Mouse (Mus musculus) left cerebral cortex, postnatal 14 days (tissue): Measurements from ENCODE around the gene Cdh4. TPM values are rescaled to one million over a fixed set of nuclear protein-coding genes. Genes with fewer than 3 reads are reported as not detected.

Source experiments
- DNase-seq, 2 experiments: peaks; one replicate each; pipeline ENCODE4 v3.0.0; 2021 to 2022; ENCODE audit warnings: low spot score in 2 of 2, mixed read lengths in 1 of 2
- intact Hi-C: fragments of 180-260 bp; cut with DNase I; formaldehyde crosslinking; loops from one replicate; pipeline ENCODE4 v1.15.1; 2025
- total RNA-seq, 2 experiments: library from RNA; stranded (reverse); gene quantifications; 2 replicates each; pipeline ENCODE4 v1.2.3; 2021

The Cdh4 gene
- total RNA-seq, 2 experiments from 2014 or later: 23.8 to 28.8 TPM

GRCm38 (mm10) chr2:179705461-179705860, 263.2 kb downstream of the Cdh4 start:
- intact Hi-C loops: no loop called here
- no peak for DNase-seq

- intact Hi-C loops: no loop called here
- no peak for DNase-seq
Measured at GRCm38 (mm10) chr2:179706616-179707015, 264.4 kb downstream of the Cdh4 start.

GRCm38 (mm10) chr2:179709111-179709510, 266.9 kb downstream of the Cdh4 start:
- peak in 1 of 2 experiments; percentile 27 for DNase-seq
- intact Hi-C loops: no loop called here

- DNase-seq: no peak
- intact Hi-C loops: no loop called here
Measured at GRCm38 (mm10) chr2:179712690-179713089, 270.5 kb downstream of the Cdh4 start.

- DNase-seq: no peak
- intact Hi-C loops: no loop called here
Measured at GRCm38 (mm10) chr2:179713326-179713725, 271.1 kb downstream of the Cdh4 start.

- DNase-seq: no peak
- intact Hi-C loops: no loop called here
Measured at GRCm38 (mm10) chr2:179714145-179714544, 271.9 kb downstream of the Cdh4 start.

GRCm38 (mm10) chr2:179715375-179715774, 273.1 kb downstream of the Cdh4 start:
- intact Hi-C loops: no loop called here
- no peak for DNase-seq

GRCm38 (mm10) chr2:179720366-179720765, 278.1 kb downstream of the Cdh4 start:
- no peak for DNase-seq
- intact Hi-C loops: no loop called here

- intact Hi-C loops: no loop called here
- DNase-seq: peak; percentile 23 to 44
Measured at GRCm38 (mm10) chr2:179721534-179722516, 279.6 kb downstream of the Cdh4 start.

GRCm38 (mm10) chr2:179722776-179723386, 280.6 kb downstream of the Cdh4 start:
- no peak for DNase-seq

GRCm38 (mm10) chr2:179723401-179723800, 281.2 kb downstream of the Cdh4 start:
- intact Hi-C loops: no loop called here
- DNase-seq: no peak

More at GRCm38 (mm10) chr2:179722776-179723386, 280.6 kb downstream of the Cdh4 start:
- intact Hi-C loops: no loop called here

- peak in 1 of 2 experiments; percentile 38 for DNase-seq
- intact Hi-C loops: no loop called here
Measured at GRCm38 (mm10) chr2:179729002-179729401, 286.8 kb downstream of the Cdh4 start.

- no peak for DNase-seq
- intact Hi-C loops: no loop called here
Measured at GRCm38 (mm10) chr2:179729802-179730201, 287.6 kb downstream of the Cdh4 start.

GRCm38 (mm10) chr2:179733141-179733831, 291.1 kb downstream of the Cdh4 start:
- no peak for DNase-seq
- intact Hi-C loops: no loop called here

GRCm38 (mm10) chr2:179742419-179742818, 300.2 kb downstream of the Cdh4 start:
- DNase-seq: no peak
- intact Hi-C loops: no loop called here

- no peak for DNase-seq
- intact Hi-C loops: no loop called here
Measured at GRCm38 (mm10) chr2:179742828-179743227, 300.6 kb downstream of the Cdh4 start.

- intact Hi-C loops: no loop called here
Measured at GRCm38 (mm10) chr2:179746491-179746890, 304.3 kb downstream of the Cdh4 start.

GRCm38 (mm10) chr2:179749399-179749798, 307.2 kb downstream of the Cdh4 start:
- intact Hi-C loops: no loop called here
- DNase-seq: peak in 1 of 2 experiments; percentile 22

More at GRCm38 (mm10) chr2:179746491-179746890, 304.3 kb downstream of the Cdh4 start:
- DNase-seq: no peak

- intact Hi-C loops: no loop called here
- no peak for DNase-seq
Measured at GRCm38 (mm10) chr2:179753811-179754210, 311.6 kb downstream of the Cdh4 start.

GRCm38 (mm10) chr2:179754776-179755175, 312.5 kb downstream of the Cdh4 start:
- intact Hi-C loops: no loop called here
- DNase-seq: peak in 1 of 2 experiments; percentile 50
